Mouse (Mus musculus) activated CD4-positive, CD25-positive, alpha-beta regulatory T cell, adult 4 months (primary cell): ENCODE data around the gene Slc25a10. TPM values are rescaled to one million over a fixed set of nuclear protein-coding genes. Genes with fewer than 3 reads are reported as not detected.

ENCODE experiments used
- ATAC-seq: one replicate; pipeline ENCODE4 v1.8.0; 2017
- polyA plus RNA-seq, 2 experiments: library from polyadenylated mRNA; unstranded; fragments of 100-300 nt; shearing (Covaris generic); gene quantifications; one replicate each; pipeline ENCODE4 v1.2.1; 2017

The Slc25a10 gene
- polyA plus RNA-seq, 2 experiments from 2014 or later, result 9.7 to 12.3 TPM

GRCm38 (mm10) chr11:120484265-120484981 is 7.2 kb upstream of the Slc25a10 start, which contains the start of gene Mrpl12:
Gene Mrpl12, plus strand, starts transcription at chr11:120484613.
- ATAC-seq, result peak; percentile 94

GRCm38 (mm10) chr11:120485251-120485650 is 6.4 kb upstream of the Slc25a10 start:
- no peak for ATAC-seq

- no peak for ATAC-seq
These were observed 3.1 kb upstream of the Slc25a10 start for GRCm38 (mm10) chr11:120488516-120488915.

DNA sequence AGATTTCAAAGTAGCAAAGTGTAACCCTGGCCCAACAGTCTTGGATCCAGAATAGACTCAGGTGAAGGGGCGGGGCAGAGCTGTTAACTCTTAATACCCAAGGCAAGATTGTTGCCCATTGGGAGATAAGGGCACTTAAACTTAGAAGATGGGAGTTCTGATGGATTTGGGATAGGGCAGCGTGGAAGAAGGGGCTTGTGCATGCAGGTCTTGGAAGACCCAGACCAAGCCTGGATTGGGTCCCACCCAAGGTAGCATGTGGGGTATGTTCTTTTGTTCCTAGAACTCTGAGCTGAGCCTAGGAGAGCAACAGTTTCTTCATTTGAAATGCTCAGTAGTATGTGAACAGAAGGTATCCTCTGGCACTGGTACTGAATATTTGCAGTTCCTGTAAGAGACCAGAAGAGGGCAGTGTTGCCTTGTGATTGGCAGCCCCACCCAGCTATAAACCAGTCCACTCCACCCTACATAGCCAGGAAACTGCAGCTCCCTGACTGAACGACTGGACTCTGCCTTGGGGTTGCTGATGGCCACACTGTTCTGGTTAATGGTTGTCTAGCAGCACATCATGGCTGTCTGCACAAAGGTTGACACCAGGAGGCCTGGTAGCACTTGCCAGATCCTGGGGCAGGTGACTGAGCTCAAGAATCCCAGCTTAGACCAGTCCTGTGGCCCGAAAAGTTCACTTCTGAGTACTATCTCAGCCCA is 2.4 kb upstream of the Slc25a10 start:
- ATAC-seq, result no peak

DNA sequence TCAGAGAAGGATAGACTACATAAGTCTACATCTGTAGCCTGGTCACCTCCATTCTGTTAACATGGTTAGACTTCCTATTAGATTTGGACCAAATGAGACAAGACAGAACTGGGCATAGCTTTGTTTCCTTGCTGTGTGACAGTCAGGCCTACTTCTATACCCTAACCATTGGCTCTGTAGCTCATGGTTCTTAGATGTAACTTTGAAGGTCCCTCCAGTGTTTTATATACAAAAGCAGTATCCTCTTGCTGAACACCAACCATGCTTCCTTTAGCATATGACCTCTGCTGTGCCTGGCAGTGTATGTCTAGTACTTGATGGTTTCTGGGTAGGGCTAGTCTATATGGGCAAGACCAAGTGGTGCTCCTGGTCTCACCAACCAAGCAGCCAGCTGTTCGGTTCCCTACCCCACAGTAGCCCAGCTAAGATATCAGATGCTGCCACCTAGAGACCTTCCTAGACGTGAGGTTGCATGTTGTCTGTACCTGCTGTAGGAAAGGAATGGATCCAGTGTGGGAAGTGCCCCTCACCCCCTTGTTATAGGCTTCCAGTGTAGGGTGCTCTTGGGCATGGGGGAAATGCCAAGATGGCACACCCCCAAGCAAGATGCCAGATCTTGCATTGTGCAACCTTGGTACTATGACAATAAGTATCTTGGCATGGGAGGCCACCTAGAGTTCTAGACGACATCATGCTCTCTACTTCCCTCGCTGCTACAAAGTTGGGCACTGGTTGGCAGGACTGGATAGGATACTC is 1.2 kb upstream of the Slc25a10 start:
- ATAC-seq, result no peak

DNA sequence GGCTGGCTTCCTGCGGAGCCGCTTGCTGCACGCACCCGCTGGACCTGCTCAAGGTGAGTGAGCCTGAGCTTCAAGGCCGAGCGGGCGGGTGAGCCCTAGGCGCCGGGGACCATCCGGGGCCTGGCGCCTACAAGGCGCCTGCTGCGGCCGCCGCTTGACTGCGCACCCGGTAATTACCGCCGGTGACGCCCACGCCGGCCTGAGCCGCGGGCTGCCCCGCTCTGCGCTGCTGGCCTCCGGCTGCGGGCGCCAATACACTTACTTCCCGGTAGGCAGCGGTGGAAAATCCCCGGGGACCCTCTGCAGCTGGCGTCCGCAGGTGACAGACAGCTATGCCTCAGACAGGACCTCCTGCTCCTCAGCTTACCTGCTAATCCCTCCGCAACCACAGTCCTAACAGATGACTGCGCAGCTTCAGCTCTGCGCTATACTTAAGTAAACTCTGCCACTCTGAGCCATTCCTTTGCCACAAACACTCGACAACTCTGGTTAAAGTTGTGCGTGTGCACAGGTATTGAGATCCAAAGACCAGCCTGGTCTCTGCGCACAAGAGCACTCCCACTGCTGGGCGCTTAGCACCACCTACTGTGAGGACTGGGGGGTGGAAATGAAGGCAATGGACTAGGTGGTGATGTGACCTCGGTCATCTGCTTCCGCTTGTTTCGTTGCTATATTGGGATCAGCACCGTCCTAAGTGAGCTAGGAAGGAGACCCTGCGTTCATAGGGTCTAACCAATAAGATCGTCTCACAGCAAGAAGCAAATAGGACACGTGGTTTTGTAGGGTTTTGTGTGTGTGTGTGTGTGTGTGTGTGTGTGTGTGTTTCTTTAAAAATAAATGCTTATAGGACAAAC is 611 bp downstream of the Slc25a10 start:
- ATAC-seq, result peak; percentile 37

- ATAC-seq, result no peak
These were observed 1.2 kb downstream of the Slc25a10 start for GRCm38 (mm10) chr11:120492878-120493203.

GRCm38 (mm10) chr11:120493351-120493750 is 1.7 kb downstream of the Slc25a10 start:
- ATAC-seq, result no peak

DNA sequence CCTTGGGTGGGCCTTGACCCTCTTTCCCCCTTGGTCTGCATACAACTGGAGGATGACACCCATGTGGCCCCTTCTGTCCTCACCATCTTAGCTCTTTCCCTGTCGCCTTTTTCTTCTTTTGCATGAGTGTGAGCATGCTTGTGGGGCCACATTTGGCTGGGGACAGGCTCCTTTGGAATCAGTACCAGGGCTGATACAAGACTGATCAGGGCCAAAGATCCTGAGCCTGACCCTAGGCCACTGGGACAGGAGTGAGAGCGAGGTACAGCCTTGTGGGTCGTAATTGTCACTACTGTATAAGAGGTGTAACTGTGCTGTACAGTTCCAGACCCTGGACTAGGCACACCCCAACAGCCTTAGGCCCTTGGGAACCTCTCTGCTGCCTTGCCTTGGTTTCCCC is 2.3 kb downstream of the Slc25a10 start:
- ATAC-seq, result no peak

GRCm38 (mm10) chr11:120497436-120497835 is 5.8 kb downstream of the Slc25a10 start:
- no peak for ATAC-seq

- no peak for ATAC-seq
These were observed 6.6 kb downstream of the Slc25a10 start for GRCm38 (mm10) chr11:120498226-120498625.

- no peak for ATAC-seq
These were observed 7.3 kb downstream of the Slc25a10 start for GRCm38 (mm10) chr11:120498891-120499290.

DNA sequence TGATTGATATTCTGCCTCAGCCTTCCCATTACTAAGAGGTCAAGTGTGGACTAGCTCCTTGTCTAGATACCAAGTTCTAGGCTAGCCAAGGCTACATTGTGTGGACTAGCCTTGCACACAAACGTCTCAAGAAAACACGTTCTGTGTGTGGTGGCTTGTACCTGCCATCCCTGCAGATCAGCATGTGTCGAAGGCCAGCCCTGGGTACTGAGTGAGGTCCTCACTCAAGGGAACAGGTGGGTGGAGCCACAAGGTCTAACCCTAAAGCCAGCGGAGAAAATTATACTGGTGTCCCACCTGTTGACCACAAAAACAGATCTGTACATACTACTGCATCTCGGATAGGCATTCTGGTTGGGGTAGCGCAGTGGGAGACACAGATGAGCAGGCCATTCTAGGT is 8.3 kb downstream of the Slc25a10 start:
- no peak for ATAC-seq

DNA sequence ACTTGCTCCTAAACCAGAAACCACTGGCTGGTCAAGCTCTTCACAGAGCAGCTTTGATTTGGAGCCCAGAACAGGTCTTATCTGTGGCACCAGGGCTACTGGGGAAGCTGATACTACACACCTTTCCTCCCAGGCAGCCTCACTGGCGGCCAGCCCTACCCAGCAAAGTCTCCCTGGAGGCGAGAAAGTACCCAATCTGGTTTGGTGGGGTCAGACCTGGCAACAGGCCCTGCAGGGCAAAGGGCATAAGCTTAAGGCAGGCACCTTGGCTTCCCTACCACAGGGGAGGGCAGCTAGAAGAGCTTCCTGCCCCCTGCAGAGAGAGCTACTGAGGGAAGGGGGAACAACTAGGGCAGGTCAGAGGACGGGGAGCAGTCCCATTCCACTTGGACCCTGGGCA is 8.7 kb downstream of the Slc25a10 start:
- ATAC-seq, result no peak

- ATAC-seq, result no peak
These were observed 9.4 kb downstream of the Slc25a10 start for GRCm38 (mm10) chr11:120501018-120501417.

- no peak for ATAC-seq
These were observed 10.1 kb downstream of the Slc25a10 start for GRCm38 (mm10) chr11:120501701-120502100.

- no peak for ATAC-seq
These were observed 14.0 kb downstream of the Slc25a10 start for GRCm38 (mm10) chr11:120505661-120506060.

- no peak for ATAC-seq
These were observed 15.3 kb downstream of the Slc25a10 start for GRCm38 (mm10) chr11:120506899-120507298.

DNA sequence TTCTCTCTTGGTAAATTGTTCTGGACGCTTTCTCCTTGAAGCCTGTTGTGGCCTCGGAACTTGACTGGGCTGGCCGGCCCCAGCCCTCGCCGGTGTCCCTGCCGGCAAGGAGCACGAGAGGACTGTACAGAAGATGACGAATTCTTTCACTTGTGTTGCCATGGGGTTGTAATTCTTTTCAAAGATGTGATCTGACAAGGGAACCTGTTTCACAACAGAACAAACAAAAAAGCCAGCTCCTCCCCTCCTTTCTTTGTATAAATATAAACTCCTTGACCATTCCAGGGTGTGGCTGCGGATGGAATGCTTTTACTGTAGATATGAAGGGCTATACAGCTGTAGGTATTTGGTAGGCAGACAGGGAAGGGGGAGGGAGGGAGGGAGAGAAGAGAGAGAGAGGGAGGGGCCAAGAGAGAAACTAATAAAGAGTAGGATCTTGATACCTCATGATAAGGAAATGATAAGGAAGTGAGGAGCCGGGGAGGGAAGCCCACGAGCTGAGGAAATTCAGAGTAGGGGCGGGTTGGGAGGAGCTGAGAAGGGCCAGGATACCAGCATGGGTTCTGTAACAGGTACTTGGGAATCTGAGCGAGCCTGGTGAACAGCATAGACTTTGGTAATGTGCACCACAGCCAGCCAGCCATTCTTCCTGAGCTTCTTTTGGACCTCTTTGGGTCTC is 16.1 kb downstream of the Slc25a10 start:
- ATAC-seq, result no peak

- ATAC-seq, result no peak
These were observed 16.7 kb downstream of the Slc25a10 start for GRCm38 (mm10) chr11:120508290-120508870.

DNA sequence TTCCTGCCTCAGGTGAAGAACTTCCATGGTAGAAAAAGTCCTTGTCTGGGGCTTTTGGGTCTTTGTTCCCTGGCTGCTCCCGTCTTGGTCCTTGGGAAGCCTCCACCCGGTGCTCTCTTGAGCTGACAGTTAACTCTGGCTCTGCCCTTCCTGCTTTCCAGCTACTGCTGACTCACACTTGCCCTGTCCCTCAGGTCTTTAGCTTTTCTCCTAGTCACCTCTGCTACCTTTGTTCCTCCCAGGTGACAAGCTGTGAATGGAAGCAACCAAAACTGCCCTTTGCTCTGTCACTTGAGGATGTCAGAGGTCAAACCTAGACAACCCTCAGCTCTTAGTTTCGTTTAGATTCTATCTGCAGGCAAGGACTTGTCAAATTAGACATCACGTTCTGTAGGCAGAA is 18.3 kb downstream of the Slc25a10 start:
- ATAC-seq, result no peak
